Mouse (Mus musculus) thymus, adult 2 months (tissue): ENCODE data around the gene Zfhx3. TPM values are rescaled to one million over a fixed set of nuclear protein-coding genes. Genes with fewer than 3 reads are reported as not detected.

Experiments used
- DNase-seq: peaks from one replicate; pipeline ENCODE4 v3.0.0; 2021
- H3K27ac ChIP-seq: fragments of 200-500 bp; 2 replicates; pipeline ENCODE4 v1.5.1; 2012; ENCODE audit warnings: low read length, control low read depth; ENCODE audit not compliant: control insufficient read depth, insufficient read depth
- H3K27me3 ChIP-seq: fragments of 200-500 bp; 2 replicates; pipeline ENCODE4 v1.6.1; 2012; ENCODE audit warnings: mild to moderate bottlenecking, low read length, moderate library complexity, mixed read lengths; ENCODE audit not compliant: control insufficient read depth, insufficient read depth
- H3K36me3 ChIP-seq: fragments of 200-500 bp; 2 replicates; pipeline ENCODE4 v1.6.1; 2012; ENCODE audit warnings: mild to moderate bottlenecking, low read length, moderate library complexity; ENCODE audit not compliant: control insufficient read depth, insufficient read depth
- H3K4me1 ChIP-seq: fragments of 200-500 bp; replicated peaks from 2 replicates; pipeline ENCODE4 v1.6.1; 2012; ENCODE audit warnings: low read length; ENCODE audit not compliant: control insufficient read depth, insufficient read depth
- H3K4me3 ChIP-seq: fragments of 200-500 bp; 2 replicates; pipeline ENCODE4 v1.5.1; 2012; ENCODE audit warnings: mild to moderate bottlenecking, low read length, control low read depth, moderate library complexity; ENCODE audit not compliant: control insufficient read depth, insufficient read depth
- CTCF ChIP-seq: fragments of 200-500 bp; IDR thresholded peaks from 2 replicates; pipeline ENCODE4 v1.5.1; 2012; ENCODE audit warnings: mild to moderate bottlenecking, control low read depth, low read length, moderate library complexity, borderline replicate concordance; ENCODE audit not compliant: control insufficient read depth, poor library complexity, insufficient read depth; ENCODE audit errors: extremely low read depth
- POLR2A ChIP-seq: fragments of 200-500 bp; IDR thresholded peaks from 2 replicates; pipeline ENCODE4 v1.6.1; 2012; ENCODE audit warnings: mild to moderate bottlenecking, low read length, control low read depth, moderate library complexity; ENCODE audit not compliant: control insufficient read depth, poor library complexity, insufficient read depth; ENCODE audit errors: extremely low read depth
- WGBS: fragments of 180-500 bp; shearing (Covaris S2); methylation state at CpG from one replicate; pipeline ENCODE4 v1.1.7; 2018; 5-methylcytosine and 5-hydroxymethylcytosine counted together
- polyA plus RNA-seq: library from polyadenylated mRNA; depleted of rRNA; stranded (reverse); fragments of >200 nt; gene quantifications from 2 replicates; pipeline ENCODE4 v1.2.3, GENCODE M21; 2012

The Zfhx3 gene
- polyA plus RNA-seq, 1 experiment: 1.1 TPM

GRCm38 (mm10) chr8:108882073-108882472 lies 939.6 kb downstream of the Zfhx3 start:
- no peak for DNase-seq
- TF ChIP-seq POLR2A: no peak
- no peak for TF ChIP-seq CTCF
- H3K4me1 ChIP-seq: peaks cover 39% of the 10 kb centered on the region
- no peaks in the 10 kb centered on the region for H3K27me3 ChIP-seq
- no peaks in the 10 kb centered on the region for H3K36me3 ChIP-seq
- H3K4me3 ChIP-seq: no peak overlapping the region
- H3K27ac ChIP-seq: no peak overlapping the region
- WGBS: 93% methylated on average over 9 of the region's 9 CpGs

GRCm38 (mm10) chr8:108883381-108883780 lies 940.9 kb downstream of the Zfhx3 start:
- no peak for DNase-seq
- H3K27me3 ChIP-seq: no peaks in the 10 kb centered on the region
- 87% methylated on average over 6 of the region's 6 CpGs for WGBS

GRCm38 (mm10) chr8:108884947-108885346 lies 942.5 kb downstream of the Zfhx3 start:
- peaks cover 54% of the 10 kb centered on the region for H3K4me1 ChIP-seq
- H3K27me3 ChIP-seq: no peaks in the 10 kb centered on the region
- WGBS: 35% methylated on average over 4 of the region's 4 CpGs
- TF ChIP-seq CTCF (no peak), POLR2A (no peak)
- H3K4me3 ChIP-seq: no peak overlapping the region
- H3K36me3 ChIP-seq: no peaks in the 10 kb centered on the region
- peak overlapping the region; percentile 31 for H3K27ac ChIP-seq
- no peak for DNase-seq

More at GRCm38 (mm10) chr8:108883381-108883780, 940.9 kb downstream of the Zfhx3 start:
- H3K4me1 ChIP-seq: peaks cover 49% of the 10 kb centered on the region
- TF ChIP-seq POLR2A (no peak), CTCF (no peak)
- H3K27ac ChIP-seq: no peak overlapping the region
- no peak overlapping the region for H3K4me3 ChIP-seq
- H3K36me3 ChIP-seq: no peaks in the 10 kb centered on the region

GRCm38 (mm10) chr8:108885450-108885849 lies 943.0 kb downstream of the Zfhx3 start:
- Histone ChIP-seq H3K4me1 (peaks cover 52% of the 10 kb centered on the region), H3K4me3 (no peak overlapping the region), H3K36me3 (no peaks in the 10 kb centered on the region), H3K27ac (peak overlapping the region; percentile 31; the same call in 1 of the 2 replicates), H3K27me3 (no peaks in the 10 kb centered on the region)
- 90% methylated on average over 14 of the region's 14 CpGs for WGBS
- DNase-seq: no peak
- TF ChIP-seq CTCF: no peak
- TF ChIP-seq POLR2A: no peak

- no peak overlapping the region for H3K4me3 ChIP-seq
- H3K27ac ChIP-seq: no peak overlapping the region
- TF ChIP-seq CTCF (no peak), POLR2A (no peak)
- H3K36me3 ChIP-seq: no peaks in the 10 kb centered on the region
- peaks cover 57% of the 10 kb centered on the region for H3K4me1 ChIP-seq
- no peaks in the 10 kb centered on the region for H3K27me3 ChIP-seq
- DNase-seq: no peak
- WGBS: 94% methylated on average over 12 of the region's 12 CpGs
These were observed 943.4 kb downstream of the Zfhx3 start for GRCm38 (mm10) chr8:108885861-108886260.

- DNase-seq: peak; percentile 91
- peak overlapping the region; percentile 65 for H3K4me3 ChIP-seq
- 3% methylated on average over 12 of the region's 12 CpGs for WGBS
- H3K36me3 ChIP-seq: no peaks in the 10 kb centered on the region
- peaks cover 61% of the 10 kb centered on the region for H3K4me1 ChIP-seq
- H3K27me3 ChIP-seq: no peaks in the 10 kb centered on the region
- H3K27ac ChIP-seq: peak overlapping the region; percentile 99
- TF ChIP-seq POLR2A (peak; percentile 26; the same call in 1 of the 2 replicates), CTCF (peak; percentile 79; the same call in 1 of the 2 replicates)
These were observed 944.3 kb downstream of the Zfhx3 start for GRCm38 (mm10) chr8:108886599-108887255.
